Mouse (Mus musculus): Measurements from ENCODE around the gene Iqch. TPM values are rescaled to one million over a fixed set of nuclear protein-coding genes. Genes with fewer than 3 reads are reported as not detected.

The Iqch gene
- 0.08 and 0.09 TPM in 2 replicates for polyA plus RNA-seq (2015; fragmentation: Nextera tagmentation; extraction: Ambion mirVana)

GRCm38 (mm10) chr9:63602043-63602939 is at the start of gene Iqch, which contains the start of gene Aagab:
Gene Iqch, minus strand, starts transcription at chr9:63602493.
Gene Aagab, plus strand, starts transcription at chr9:63602660.
- peak within 1 kb of the TSS; percentile 95 for H3K4me3 ChIP-seq (ENCODE audit: low read depth, low read length)
- H3K4me1 ChIP-seq (ENCODE audit: insufficient read depth) = peaks cover 17% of the 10 kb centered on the region
- peak within 1 kb of the TSS; percentile 82 for H3K4me2 ChIP-seq (ENCODE audit: low read depth, low read length)
- peak within 1 kb of the TSS; percentile 74 for H3K27ac ChIP-seq (ENCODE audit: low read depth)
- TF ChIP-seq EP300 (IDR thresholded peaks at IDR 0.05; ENCODE audit: low read depth) = no peak
- DNase-seq (peak; percentile 98), ATAC-seq (peak; percentile 98)
- H3K36me3 ChIP-seq (replicated peaks; ENCODE audit: insufficient read depth, low read length) = no peaks in the 10 kb centered on the region
- H3K27me3 ChIP-seq (ENCODE audit: insufficient read depth, low read length) = no peaks in the 10 kb centered on the region
- H3K9ac ChIP-seq (replicated peaks) = peak within 1 kb of the TSS; percentile 94
- WGBS (ENCODE audit: insufficient replicate concordance) = 3% methylated on average over 49 of the region's 70 CpGs
- H3K9me3 ChIP-seq (ENCODE audit: low read length) = no peaks in the 10 kb centered on the region

GRCm38 (mm10) chr9:63651594-63651993 is 49.3 kb upstream of the Iqch start:
- DNase-seq (no peak), ATAC-seq (no peak)
- Histone ChIP-seq H3K4me1 (ENCODE audit: insufficient read depth) (no peaks in the 10 kb centered on the region), H3K9ac (replicated peaks) (no peak overlapping the region), H3K27ac (ENCODE audit: low read depth) (no peak overlapping the region), H3K36me3 (replicated peaks; ENCODE audit: insufficient read depth, low read length) (peaks cover 35% of the 10 kb centered on the region), H3K9me3 (ENCODE audit: low read length) (no peaks in the 10 kb centered on the region), H3K27me3 (ENCODE audit: insufficient read depth, low read length) (no peaks in the 10 kb centered on the region), H3K4me2 (ENCODE audit: low read depth, low read length) (no peak overlapping the region), H3K4me3 (ENCODE audit: low read depth, low read length) (no peak overlapping the region)
- TF ChIP-seq CTCF (IDR thresholded peaks at IDR 0.05; ENCODE audit: low read depth) = no peak
- TF ChIP-seq EP300 (IDR thresholded peaks at IDR 0.05; ENCODE audit: low read depth) = no peak
- 82% methylated on average over 11 of the region's 11 CpGs for WGBS (ENCODE audit: insufficient replicate concordance)

GRCm38 (mm10) chr9:63650905-63651304 is 48.6 kb upstream of the Iqch start:
- Histone ChIP-seq H3K27me3 (ENCODE audit: insufficient read depth, low read length) (no peaks in the 10 kb centered on the region), H3K9ac (replicated peaks) (no peak overlapping the region), H3K27ac (ENCODE audit: low read depth) (no peak overlapping the region), H3K4me3 (ENCODE audit: low read depth, low read length) (no peak overlapping the region), H3K9me3 (ENCODE audit: low read length) (no peaks in the 10 kb centered on the region), H3K36me3 (replicated peaks; ENCODE audit: insufficient read depth, low read length) (peaks cover 39% of the 10 kb centered on the region), H3K4me2 (ENCODE audit: low read depth, low read length) (no peak overlapping the region), H3K4me1 (ENCODE audit: insufficient read depth) (no peaks in the 10 kb centered on the region)
- DNase-seq (no peak), ATAC-seq (no peak)
- WGBS (ENCODE audit: insufficient replicate concordance) = 90% methylated on average over 14 of the region's 14 CpGs
- no peak for TF ChIP-seq EP300 (IDR thresholded peaks at IDR 0.05; ENCODE audit: low read depth)
- no peak for TF ChIP-seq CTCF (IDR thresholded peaks at IDR 0.05; ENCODE audit: low read depth)

GRCm38 (mm10) chr9:63649841-63650545 is 47.7 kb upstream of the Iqch start:
- DNase-seq = peak; percentile 49
- no peak for ATAC-seq
- no peak overlapping the region for H3K27ac ChIP-seq (ENCODE audit: low read depth)
- TF ChIP-seq CTCF (IDR thresholded peaks at IDR 0.05; ENCODE audit: low read depth) = peak; percentile 63
- no peak for TF ChIP-seq EP300 (IDR thresholded peaks at IDR 0.05; ENCODE audit: low read depth)
- H3K36me3 ChIP-seq (replicated peaks; ENCODE audit: insufficient read depth, low read length) = peaks cover 35% of the 10 kb centered on the region
- H3K4me2 ChIP-seq (ENCODE audit: low read depth, low read length) = no peak overlapping the region
- no peaks in the 10 kb centered on the region for H3K27me3 ChIP-seq (ENCODE audit: insufficient read depth, low read length)
- H3K4me1 ChIP-seq (ENCODE audit: insufficient read depth) = no peaks in the 10 kb centered on the region
- H3K4me3 ChIP-seq (ENCODE audit: low read depth, low read length) = no peak overlapping the region
- no peak overlapping the region for H3K9ac ChIP-seq (replicated peaks)
- 78% methylated on average over 8 of the region's 8 CpGs for WGBS (ENCODE audit: insufficient replicate concordance)
- H3K9me3 ChIP-seq (ENCODE audit: low read length) = no peaks in the 10 kb centered on the region

- Histone ChIP-seq H3K9ac (replicated peaks) (no peak overlapping the region), H3K4me3 (ENCODE audit: low read depth, low read length) (no peak overlapping the region), H3K36me3 (replicated peaks; ENCODE audit: insufficient read depth, low read length) (peaks cover 30% of the 10 kb centered on the region), H3K4me2 (ENCODE audit: low read depth, low read length) (no peak overlapping the region), H3K27me3 (ENCODE audit: insufficient read depth, low read length) (no peaks in the 10 kb centered on the region), H3K9me3 (ENCODE audit: low read length) (no peaks in the 10 kb centered on the region), H3K27ac (ENCODE audit: low read depth) (no peak overlapping the region), H3K4me1 (ENCODE audit: insufficient read depth) (no peaks in the 10 kb centered on the region)
- TF ChIP-seq EP300 (IDR thresholded peaks at IDR 0.05; ENCODE audit: low read depth) = no peak
- TF ChIP-seq CTCF (IDR thresholded peaks at IDR 0.05; ENCODE audit: low read depth) = no peak
- ATAC-seq (no peak), DNase-seq (no peak)
- 84% methylated on average over 9 of the region's 9 CpGs for WGBS (ENCODE audit: insufficient replicate concordance)
These were observed 46.2 kb upstream of the Iqch start for GRCm38 (mm10) chr9:63648520-63648918.

Data from liver, postnatal 0 days (tissue).